Mouse (Mus musculus) heart, adult 2 months (tissue): ENCODE data around the gene Sf3a2. TPM values are rescaled to one million over a fixed set of nuclear protein-coding genes. Genes with fewer than 3 reads are reported as not detected.

Experiments used
- DNase-seq, 2 experiments: peaks; one replicate each; pipeline ENCODE4 v3.0.0; 2021
- H3K27ac ChIP-seq: fragments of 200-600 bp; 2 replicates; pipeline ENCODE4 v1.8.1; 2022
- H3K27me3 ChIP-seq: fragments of 200-500 bp; 2 replicates; pipeline ENCODE4 v1.6.1; 2012; ENCODE audit warnings: mild to moderate bottlenecking, low read length, inconsistent platforms, mixed read lengths; ENCODE audit not compliant: control insufficient read depth, insufficient read depth
- H3K36me3 ChIP-seq: fragments of 200-500 bp; 2 replicates; pipeline ENCODE4 v1.6.1; 2012; ENCODE audit warnings: low read length, inconsistent platforms; ENCODE audit not compliant: control insufficient read depth, insufficient read depth
- H3K4me1 ChIP-seq: fragments of 200-500 bp; 2 replicates; pipeline ENCODE4 v1.6.1; 2011; ENCODE audit warnings: low read length; ENCODE audit not compliant: control insufficient read depth, insufficient read depth
- H3K4me3 ChIP-seq: fragments of 200-600 bp; 2 replicates; pipeline ENCODE4 v1.8.1; 2022
- H3K79me2 ChIP-seq: fragments of 200-500 bp; replicated peaks from 2 replicates; pipeline ENCODE4 v1.6.1; 2012; ENCODE audit warnings: mild to moderate bottlenecking, inconsistent platforms, low read length, moderate library complexity, mixed read lengths; ENCODE audit not compliant: control insufficient read depth, insufficient read depth
- H3K9ac ChIP-seq: fragments of 200-500 bp; 2 replicates; pipeline ENCODE4 v1.6.1; 2012; ENCODE audit warnings: low read depth, mild to moderate bottlenecking, control low read depth, inconsistent platforms, low read length, mixed read lengths
- CTCF ChIP-seq: fragments of 200-600 bp; IDR thresholded peaks from 2 replicates; pipeline ENCODE4 v1.8.1; 2022; ENCODE audit warnings: antibody characterized with exemption, mild to moderate bottlenecking, moderate library complexity
- EP300 ChIP-seq: fragments of 200-500 bp; IDR thresholded peaks from 2 replicates; pipeline ENCODE4 v1.6.1; 2011; ENCODE audit warnings: low read depth, low read length, control low read depth; ENCODE audit not compliant: insufficient read depth
- POLR2A ChIP-seq: fragments of 200-500 bp; IDR thresholded peaks from 2 replicates; pipeline ENCODE4 v1.6.1; 2011; ENCODE audit warnings: mild to moderate bottlenecking, low read depth, low read length, control low read depth; ENCODE audit not compliant: insufficient read depth
- WGBS: fragments of 180-500 bp; shearing (Covaris S2); methylation state at CpG from one replicate; pipeline ENCODE4 v1.1.7; 2018; 5-methylcytosine and 5-hydroxymethylcytosine counted together
- intact Hi-C: fragments of 180-260 bp; cut with DNase I; formaldehyde crosslinking; loops from one replicate; pipeline ENCODE4 v1.15.1; 2025
- polyA plus RNA-seq: library from polyadenylated mRNA; depleted of rRNA; stranded (reverse); fragments of >200 nt; gene quantifications from 2 replicates; pipeline ENCODE4 v1.2.3, GENCODE M21; 2012
- total RNA-seq, 2 experiments: library from RNA; stranded (reverse); gene quantifications; 2 replicates each; pipeline ENCODE4 v1.2.3; 2021

Sf3a2 gene
- total and polyA plus RNA-seq, 3 experiments: 18.4 to 30.4 (median 27.3) TPM

DNA sequence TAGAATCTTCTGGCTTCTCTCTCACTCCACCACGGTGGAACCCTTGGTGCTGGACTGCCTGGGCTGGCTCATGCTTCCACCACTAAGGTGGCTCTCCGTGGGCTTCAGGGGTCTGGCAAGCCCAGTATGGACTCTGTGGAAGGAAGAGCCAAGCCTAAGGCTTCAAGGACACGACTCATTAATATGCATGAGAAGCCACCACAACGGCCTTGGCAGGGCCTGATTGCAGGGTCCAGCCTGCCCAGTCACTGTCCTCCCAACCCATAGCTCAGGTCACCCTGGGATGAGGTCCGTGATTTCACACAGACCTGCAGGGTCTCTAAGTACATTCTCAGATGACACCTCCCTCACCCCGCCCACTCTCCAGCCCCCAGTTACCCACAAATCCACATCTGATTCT, 41.9 kb downstream of the Sf3a2 start:
- Histone ChIP-seq H3K27ac (no peak overlapping the region), H3K9ac (no peak overlapping the region), H3K27me3 (no peaks in the 10 kb centered on the region), H3K36me3 (no peaks in the 10 kb centered on the region), H3K4me1 (no peaks in the 10 kb centered on the region; the same call in 1 of the 2 replicates), H3K79me2 (no peaks in the 10 kb centered on the region), H3K4me3 (no peak overlapping the region)
- WGBS: 69% methylated on average over 6 of the region's 6 CpGs
- DNase-seq: no peak
- intact Hi-C loops: no loop called here
- no peak for TF ChIP-seq POLR2A
- TF ChIP-seq EP300: no peak
- no peak for TF ChIP-seq CTCF

DNA sequence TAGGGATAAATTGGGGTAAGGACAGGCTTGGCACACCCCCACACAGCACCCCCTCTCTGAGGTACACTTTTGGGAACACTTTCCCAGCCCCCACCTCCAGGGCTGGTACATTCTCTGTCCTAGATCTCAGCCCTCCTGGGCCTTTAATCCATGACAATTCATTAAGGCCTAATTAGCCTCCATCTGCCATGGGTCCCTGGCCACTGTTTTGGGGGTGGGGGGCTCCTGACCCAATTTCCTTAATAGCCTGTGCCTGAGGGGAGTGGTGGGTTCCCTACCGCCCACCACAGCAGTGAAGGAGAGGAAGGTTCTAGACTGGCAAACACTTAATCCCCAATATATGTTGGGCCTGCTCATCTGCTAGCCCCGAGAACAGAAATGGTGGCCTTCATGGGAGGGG, 43.7 kb downstream of the Sf3a2 start:
- WGBS: 92% methylated on average over 2 of the region's 2 CpGs
- no peak overlapping the region for H3K4me3 ChIP-seq
- no peaks in the 10 kb centered on the region for H3K27me3 ChIP-seq
- no peaks in the 10 kb centered on the region; the same call in 1 of the 2 replicates for H3K4me1 ChIP-seq
- TF ChIP-seq POLR2A (no peak), CTCF (no peak), EP300 (no peak)
- intact Hi-C loops: no loop called here
- H3K36me3 ChIP-seq: no peaks in the 10 kb centered on the region
- H3K9ac ChIP-seq: no peak overlapping the region
- no peaks in the 10 kb centered on the region for H3K79me2 ChIP-seq
- no peak overlapping the region for H3K27ac ChIP-seq
- DNase-seq: no peak

DNA sequence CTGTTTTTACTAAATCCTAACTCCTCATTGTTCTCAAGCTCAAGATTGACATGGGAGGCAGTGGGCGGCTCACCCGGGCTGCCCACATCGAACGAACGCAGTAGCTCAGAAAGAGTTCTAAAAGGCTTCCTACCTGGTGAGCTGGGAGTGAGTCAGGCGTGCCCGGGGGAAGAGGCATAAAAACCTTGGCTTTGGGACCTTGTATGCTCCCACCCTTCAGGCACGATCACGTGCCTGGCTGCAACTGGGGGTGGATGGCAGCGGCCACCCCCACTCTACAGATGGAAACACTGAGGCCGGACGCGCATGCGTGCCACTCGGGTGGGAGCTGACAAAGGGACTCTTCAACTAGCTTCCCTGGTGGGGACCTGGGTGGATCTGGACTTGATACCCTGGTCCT, 44.3 kb downstream of the Sf3a2 start:
- 79% methylated on average over 15 of the region's 15 CpGs for WGBS
- Histone ChIP-seq H3K36me3 (no peaks in the 10 kb centered on the region), H3K79me2 (no peaks in the 10 kb centered on the region), H3K4me3 (no peak overlapping the region), H3K27me3 (no peaks in the 10 kb centered on the region), H3K4me1 (no peaks in the 10 kb centered on the region; the same call in 1 of the 2 replicates), H3K27ac (no peak overlapping the region), H3K9ac (no peak overlapping the region)
- no peak for TF ChIP-seq POLR2A
- no peak for TF ChIP-seq CTCF
- TF ChIP-seq EP300: no peak
- DNase-seq: no peak
- intact Hi-C loops: no loop called here

DNA sequence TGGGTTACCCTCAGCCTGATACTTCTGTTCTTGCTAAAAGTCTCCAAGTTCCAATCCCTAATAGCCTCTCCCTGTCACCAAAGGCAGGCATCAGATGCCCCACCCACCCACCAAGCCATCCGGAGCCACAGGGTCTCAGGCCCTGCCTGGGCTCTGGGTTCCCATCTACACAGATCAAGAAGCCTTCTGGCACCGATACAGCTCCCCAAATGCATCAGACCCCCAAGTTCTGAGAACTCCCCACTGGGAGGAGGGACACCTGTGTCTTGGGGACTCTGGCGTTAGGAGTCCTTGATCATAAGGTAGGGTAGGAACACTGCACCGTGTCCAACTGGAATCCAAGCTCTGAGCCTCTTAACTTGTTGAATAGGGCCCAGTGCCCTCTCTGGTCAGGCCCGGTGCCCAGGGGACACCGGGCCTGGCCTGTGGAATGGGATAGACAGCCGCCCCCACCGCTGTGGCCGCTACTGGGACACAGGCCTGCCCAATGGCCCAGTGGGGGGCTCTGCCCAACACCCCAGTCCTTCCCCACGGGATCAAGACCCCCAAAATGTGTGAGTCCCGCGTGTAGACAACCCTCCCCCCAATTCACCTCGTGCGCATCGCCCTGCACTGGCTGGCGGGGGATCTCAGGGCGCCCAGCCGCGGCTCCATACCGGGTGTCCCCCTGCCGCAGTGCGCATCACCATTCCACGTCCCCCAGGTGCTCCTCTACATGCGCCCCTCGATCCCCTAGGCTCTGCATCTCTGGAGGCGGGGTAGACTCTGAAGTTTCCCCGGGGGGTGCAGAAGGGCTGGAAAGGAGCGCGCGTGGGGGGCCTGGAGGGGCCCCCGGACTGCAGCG, 45.3 kb downstream of the Sf3a2 start:
- intact Hi-C loops: no loop called here
- no peaks in the 10 kb centered on the region for H3K27me3 ChIP-seq

DNA sequence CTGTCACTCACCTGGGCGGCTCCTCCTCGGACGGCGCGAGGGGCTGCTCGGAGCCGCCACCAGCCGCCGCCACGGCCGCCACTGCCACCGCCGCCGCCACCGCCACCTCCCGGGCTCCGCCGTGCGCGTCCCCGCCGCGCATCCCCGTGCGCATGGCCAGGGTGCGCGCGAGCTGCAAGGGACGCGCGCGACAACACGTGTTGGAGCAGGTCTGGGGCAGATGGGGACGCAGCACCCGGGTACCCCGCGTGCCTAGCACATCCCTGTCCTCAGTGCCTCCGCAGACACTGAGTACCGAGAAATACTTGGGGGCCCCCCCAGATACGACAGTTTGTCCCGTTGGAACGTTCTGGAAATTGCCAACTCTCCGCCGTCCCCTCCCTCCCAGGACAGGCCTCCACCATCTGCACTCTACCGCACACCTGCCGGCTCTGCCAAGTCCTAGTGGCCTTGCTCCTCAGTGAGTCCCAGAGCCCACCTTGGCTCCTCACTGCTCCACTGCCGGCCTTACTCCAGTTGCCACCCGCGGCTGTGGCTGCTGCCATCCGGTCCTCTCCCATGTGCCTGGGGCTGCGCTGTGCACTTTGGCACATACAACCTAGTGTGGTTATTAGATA, 46.0 kb downstream of the Sf3a2 start, which contains the start of gene Lingo3:
TSS of gene Lingo3 (minus strand) at position 109 of the 617 bp plus-strand sequence.
- TF ChIP-seq EP300 (no peak), POLR2A (no peak), CTCF (no peak)
- intact Hi-C loops: no loop called here
- Histone ChIP-seq H3K9ac (peak within 1 kb of the TSS; percentile 42), H3K27me3 (no peaks in the 10 kb centered on the region), H3K4me3 (peak within 1 kb of the TSS; percentile 35), H3K4me1 (no peaks in the 10 kb centered on the region; the same call in 1 of the 2 replicates), H3K27ac (no peak within 1 kb of the TSS; the same call in 1 of the 2 replicates), H3K36me3 (no peaks in the 10 kb centered on the region), H3K79me2 (no peaks in the 10 kb centered on the region)
- WGBS: 6% methylated on average over 51 of the region's 51 CpGs
- peak in 1 of 2 experiments; percentile 40 for DNase-seq

More for the DNA sequence above, 45.3 kb downstream of the Sf3a2 start:
- H3K4me1 ChIP-seq: no peaks in the 10 kb centered on the region
- peak overlapping the region; percentile 42 for H3K9ac ChIP-seq
- no peaks in the 10 kb centered on the region for H3K79me2 ChIP-seq
- no peak overlapping the region for H3K27ac ChIP-seq
- peak overlapping the region; percentile 35 for H3K4me3 ChIP-seq
- WGBS: 12% methylated on average over 31 of the region's 32 CpGs
- DNase-seq: no peak
- no peaks in the 10 kb centered on the region for H3K36me3 ChIP-seq
- TF ChIP-seq EP300 (no peak), POLR2A (no peak), CTCF (no peak)
